Mouse (Mus musculus): ENCODE results near the gene Gm6169. TPM values are rescaled to one million over a fixed set of nuclear protein-coding genes. Genes with fewer than 3 reads are reported as not detected.
A peak's percentile ranks its signal among the peaks of the same experiment; 100 is the strongest.
"Not testable (repeated sequence)": the region's sequence is repeated elsewhere in the genome, so short reads cannot be mapped to it uniquely, and the experiment has no call there.

Gm6169 gene
- total RNA-seq (2021), result 10 to 100 TPM in 1 of 2 experiments, under 1 TPM in 1; 0.63 to 14.3 TPM
- long read RNA-seq, experiment 1, result 0 reads
- long read RNA-seq, experiment 2, partial matches to known transcripts, result 0 of 3 reads
- long read RNA-seq, experiment 2, other reads (novel, unspliced or antisense), result 0 of 3 reads

- intact Hi-C loops (cut with DNase I), result loop anchor here (10.0 kb wide), 1 partner anchor 245 kb away; no protein-coding TSS in a partner anchor
- DNase-seq, result peak; percentile 11 to 61
Observed at GRCm38 (mm10) chr13:97099187-97099852, at the start of gene Gm6169. Gene Gm6169 (minus strand): TSS chr13:97099237.

GRCm38 (mm10) chr13:97145834-97146233 is 46.8 kb upstream of the Gm6169 start:
- intact Hi-C loops (cut with DNase I), result loop anchor here (10.0 kb wide), 1 partner anchor 291 kb away; no protein-coding TSS in a partner anchor
- DNase-seq, result peak; percentile 47 to 64

GRCm38 (mm10) chr13:97142321-97142720 is 43.3 kb upstream of the Gm6169 start:
- DNase-seq, result no peak
- intact Hi-C loops (cut with DNase I), result loop anchor here (10.0 kb wide), 1 partner anchor 288 kb away; no protein-coding TSS in a partner anchor

DNA sequence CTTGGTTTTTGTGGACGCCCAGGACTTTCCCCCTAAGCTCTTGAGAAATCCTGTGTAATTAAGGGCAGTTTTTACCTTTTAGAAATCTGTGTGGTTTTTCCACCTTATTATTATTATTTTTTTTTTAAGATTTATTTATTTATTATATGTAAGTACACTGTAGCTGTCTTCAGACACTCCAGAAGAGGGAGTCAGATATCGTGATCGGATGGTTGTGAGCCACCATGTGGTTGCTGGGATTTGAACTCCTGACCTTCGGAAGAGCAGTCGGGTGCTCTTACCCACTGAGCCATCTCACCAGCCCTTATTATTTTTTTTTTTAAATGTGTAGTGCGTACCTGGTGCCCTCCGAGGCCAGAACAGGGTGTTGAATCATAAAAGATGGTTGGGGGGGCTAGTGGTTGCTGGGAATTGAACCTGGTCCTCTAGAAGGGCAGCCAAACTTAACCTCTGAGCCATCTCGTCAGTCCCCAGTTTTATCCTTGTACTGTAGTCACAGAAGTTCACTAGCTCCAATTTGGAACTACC is 39.4 kb upstream of the Gm6169 start:
- DNase-seq; intact Hi-C loops (cut with DNase I): not testable (repeated sequence)

DNA sequence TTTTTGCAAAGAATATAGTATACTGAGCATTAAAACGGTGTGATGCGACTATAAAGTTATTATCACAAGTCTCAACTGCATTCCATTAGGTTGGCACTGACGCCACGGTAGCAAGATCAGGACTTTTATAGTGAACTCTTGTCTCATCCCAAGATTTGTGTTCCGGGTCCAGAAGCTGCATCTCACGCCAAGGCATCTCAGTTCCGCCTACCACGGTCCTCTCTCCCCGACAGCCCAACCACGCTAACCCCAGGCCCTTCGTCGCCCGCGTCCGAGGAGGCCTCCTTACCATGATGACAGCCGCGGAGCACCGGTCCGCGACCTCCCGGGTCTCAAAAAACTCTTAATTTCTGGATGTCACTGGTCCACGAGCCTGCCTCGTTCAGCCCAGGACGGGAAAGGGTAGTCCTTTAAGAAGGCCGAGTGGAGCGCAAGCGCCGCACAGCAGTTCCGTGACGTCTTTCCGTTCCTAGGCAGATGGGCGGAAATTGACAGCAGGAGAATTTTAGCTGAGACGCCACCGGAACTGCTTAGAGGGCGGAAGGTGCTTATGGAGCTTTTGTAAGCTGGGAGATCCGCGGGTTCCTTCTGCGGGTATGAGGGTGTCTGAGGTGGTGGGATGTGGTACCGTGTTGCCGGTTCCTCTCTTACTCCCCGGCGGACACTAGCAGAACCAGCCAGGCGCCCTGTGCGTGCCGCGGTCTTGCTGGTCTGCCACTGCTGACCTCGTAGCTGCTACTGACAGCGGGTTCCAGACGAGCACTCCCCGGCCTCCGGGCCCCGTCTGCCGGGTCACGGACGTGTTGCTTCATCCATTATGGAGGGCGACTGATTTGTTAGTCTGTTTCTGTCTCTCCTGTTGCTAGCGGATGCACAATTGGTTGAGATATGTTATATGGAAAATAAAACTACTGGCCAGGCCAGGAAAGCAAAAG is 38.7 kb upstream of the Gm6169 start, which contains the start of the genes Gfm2 and Nsa2:
Gene Gfm2, plus strand, starts transcription at position 472 of the 935 bp plus-strand sequence.
Gene Nsa2, minus strand, starts transcription at position 472 of the 935 bp plus-strand sequence.
- intact Hi-C loops (cut with DNase I), result no loop called here
- peak; percentile 85 to 88 for DNase-seq

- intact Hi-C loops (cut with DNase I); DNase-seq: not testable (repeated sequence)
Observed at GRCm38 (mm10) chr13:97130413-97130812, 31.4 kb upstream of the Gm6169 start.

DNA sequence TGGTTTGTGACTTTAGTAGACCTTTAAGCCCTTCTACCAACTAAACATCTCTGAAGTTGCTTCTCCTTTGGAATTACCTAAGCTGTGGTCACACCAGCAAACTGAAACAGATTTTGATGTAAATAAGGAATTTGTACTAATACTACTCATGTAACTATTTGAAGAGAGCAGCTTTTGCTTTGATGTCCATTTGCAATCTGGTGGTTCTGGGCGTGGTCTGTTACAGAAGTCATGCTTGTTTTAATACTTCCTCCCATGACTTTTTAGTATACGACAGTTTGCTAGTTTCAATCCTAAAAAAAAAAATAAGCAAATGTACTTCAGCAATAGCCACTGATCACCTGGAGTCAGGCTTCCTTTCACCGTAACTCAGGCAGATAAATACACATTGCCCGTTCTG is 30.6 kb upstream of the Gm6169 start:
- intact Hi-C loops (cut with DNase I); DNase-seq: not testable (repeated sequence)

DNA sequence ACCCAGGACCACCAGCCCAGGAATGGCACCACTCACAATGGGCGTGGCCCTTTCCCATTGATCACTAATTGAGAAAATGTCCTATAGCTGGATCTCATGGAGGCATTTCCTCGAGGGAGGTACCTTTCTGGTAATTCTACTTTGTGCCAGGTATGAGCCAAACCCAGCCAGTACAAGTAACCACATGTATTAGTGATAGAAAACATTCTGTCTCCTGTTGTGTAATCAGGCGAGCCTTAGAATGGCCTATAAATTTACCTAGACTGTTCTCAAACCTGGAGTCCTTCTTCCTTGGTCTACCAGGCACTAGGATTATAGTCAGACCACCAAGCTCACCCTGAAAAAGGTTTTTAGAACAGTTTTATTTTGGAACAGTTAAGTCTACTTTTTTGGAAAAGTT is 22.3 kb upstream of the Gm6169 start:
- intact Hi-C loops (cut with DNase I), result no loop called here

DNA sequence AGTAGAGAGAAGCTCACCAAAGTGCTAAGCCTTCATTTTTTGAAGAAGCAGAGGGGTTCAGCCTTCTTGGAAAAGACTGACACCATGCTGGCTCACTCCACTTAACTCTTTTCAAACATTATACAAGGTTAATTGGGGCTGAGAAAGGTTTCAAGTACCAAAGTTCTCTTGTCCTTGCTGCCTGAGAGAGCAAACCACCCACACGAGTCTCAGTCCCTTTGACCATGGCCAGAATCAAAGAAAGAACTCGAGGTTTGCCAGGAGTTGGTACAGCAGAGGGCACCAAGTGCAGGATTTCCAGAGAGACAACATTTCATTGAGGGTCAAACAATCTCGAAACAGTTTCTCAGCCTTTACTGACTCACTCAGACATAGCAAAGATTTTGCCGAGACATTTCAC is 10.0 kb upstream of the Gm6169 start:
- intact Hi-C loops (cut with DNase I), result no loop called here
- no peak for DNase-seq

More for the DNA sequence above, 22.3 kb upstream of the Gm6169 start:
- no peak for DNase-seq

DNA sequence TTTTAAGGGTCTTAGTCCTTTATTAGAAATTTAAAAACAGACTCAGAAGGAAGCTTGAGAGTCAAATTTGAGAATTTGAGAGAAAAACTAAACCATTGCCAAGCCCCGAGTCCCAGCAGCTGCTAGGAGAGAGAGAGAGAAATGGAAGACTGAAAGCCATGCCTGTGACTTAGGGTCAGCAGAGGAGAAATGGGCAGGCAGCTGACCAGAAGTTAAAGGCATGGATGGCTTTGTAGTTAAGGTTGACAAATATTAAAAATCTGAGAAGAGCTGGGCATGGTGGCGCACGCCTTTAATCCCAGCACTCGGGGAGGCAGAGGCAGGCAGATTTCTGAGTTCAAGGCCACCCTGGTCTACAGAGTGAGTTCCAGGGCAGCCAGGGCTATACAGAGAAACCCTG is 8.7 kb upstream of the Gm6169 start:
- intact Hi-C loops (cut with DNase I), result not testable (repeated sequence)

DNA sequence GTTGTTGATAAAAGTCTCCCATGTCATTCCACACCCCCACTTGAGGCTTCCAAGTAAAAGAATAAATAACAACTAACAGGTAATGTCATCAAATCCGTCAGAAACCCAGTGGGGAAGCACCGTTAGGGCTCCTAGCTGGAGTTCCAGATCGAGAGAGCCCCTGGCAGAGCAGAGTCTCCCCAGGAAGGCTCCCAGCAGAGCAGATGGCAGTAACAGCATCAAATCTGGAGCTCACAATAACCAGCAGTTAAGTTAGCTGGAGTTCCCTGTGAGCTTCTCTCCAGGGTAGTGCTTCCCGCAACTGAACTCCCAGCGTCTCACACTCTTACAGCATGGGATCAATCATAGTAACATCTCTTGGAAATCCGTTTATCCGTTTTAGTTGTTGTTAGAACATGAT is 6.0 kb upstream of the Gm6169 start:
- no peak for DNase-seq
- intact Hi-C loops (cut with DNase I), result no loop called here

More for the DNA sequence above, 8.7 kb upstream of the Gm6169 start:
- DNase-seq, result not testable (repeated sequence)

DNA sequence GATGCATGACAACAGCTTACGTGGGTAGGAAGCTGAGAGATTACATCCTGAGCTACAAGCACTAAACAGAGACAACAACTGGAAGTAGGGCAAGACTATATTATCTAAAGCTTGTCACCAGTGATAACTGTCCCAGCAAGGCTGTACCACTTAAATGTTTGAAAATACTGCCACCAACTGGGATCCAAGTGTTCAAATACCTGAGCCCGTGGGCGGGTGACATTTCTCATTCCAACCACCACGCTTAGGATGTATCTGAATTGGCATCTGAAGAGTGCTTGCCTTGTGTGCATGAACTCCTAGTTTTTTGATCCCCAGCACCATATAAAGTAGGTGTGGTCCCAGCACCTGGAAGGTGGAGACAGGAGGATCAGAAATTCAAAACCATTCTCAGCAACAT is 3.3 kb downstream of the Gm6169 start:
- intact Hi-C loops (cut with DNase I), result loop anchor here (10.0 kb wide), 1 partner anchor 241 kb away; no protein-coding TSS in a partner anchor

GRCm38 (mm10) chr13:97088183-97088582 is 10.9 kb downstream of the Gm6169 start:
- no peak for DNase-seq
- intact Hi-C loops (cut with DNase I), result no loop called here

More for the DNA sequence above, 3.3 kb downstream of the Gm6169 start:
- no peak for DNase-seq

- DNase-seq, result no peak
- intact Hi-C loops (cut with DNase I), result no loop called here
Observed at GRCm38 (mm10) chr13:97087421-97087820, 11.6 kb downstream of the Gm6169 start.

GRCm38 (mm10) chr13:97086316-97086715 is 12.7 kb downstream of the Gm6169 start:
- intact Hi-C loops (cut with DNase I), result no loop called here
- no peak for DNase-seq

GRCm38 (mm10) chr13:97082432-97082831 is 16.6 kb downstream of the Gm6169 start:
- DNase-seq, result no peak
- intact Hi-C loops (cut with DNase I), result no loop called here

- intact Hi-C loops (cut with DNase I), result no loop called here
- DNase-seq, result no peak
Observed at GRCm38 (mm10) chr13:97080615-97081014, 18.4 kb downstream of the Gm6169 start.

DNA sequence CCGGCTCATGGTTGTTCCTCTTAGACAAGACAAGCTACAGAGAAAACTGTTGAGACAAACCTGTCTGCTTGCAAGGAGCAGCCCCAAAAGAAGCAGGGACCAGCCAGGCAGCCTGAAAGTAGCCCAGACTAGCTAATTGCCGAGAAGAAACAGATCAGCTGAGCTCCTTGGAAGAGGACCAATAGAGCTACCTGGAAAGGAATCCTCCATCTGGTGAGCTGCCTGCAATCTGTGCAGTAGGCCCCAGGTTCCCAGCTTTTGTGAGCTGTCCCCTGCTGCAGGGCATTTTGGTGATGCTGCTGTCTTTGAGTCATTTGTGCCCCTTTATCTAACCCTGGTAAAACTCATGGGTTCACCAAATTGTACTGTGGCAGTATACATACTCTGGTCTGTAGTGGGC is 18.8 kb downstream of the Gm6169 start:
- intact Hi-C loops (cut with DNase I), result no loop called here
- no peak for DNase-seq

- intact Hi-C loops (cut with DNase I), result no loop called here
Observed at GRCm38 (mm10) chr13:97077556-97077955, 21.5 kb downstream of the Gm6169 start.

DNA sequence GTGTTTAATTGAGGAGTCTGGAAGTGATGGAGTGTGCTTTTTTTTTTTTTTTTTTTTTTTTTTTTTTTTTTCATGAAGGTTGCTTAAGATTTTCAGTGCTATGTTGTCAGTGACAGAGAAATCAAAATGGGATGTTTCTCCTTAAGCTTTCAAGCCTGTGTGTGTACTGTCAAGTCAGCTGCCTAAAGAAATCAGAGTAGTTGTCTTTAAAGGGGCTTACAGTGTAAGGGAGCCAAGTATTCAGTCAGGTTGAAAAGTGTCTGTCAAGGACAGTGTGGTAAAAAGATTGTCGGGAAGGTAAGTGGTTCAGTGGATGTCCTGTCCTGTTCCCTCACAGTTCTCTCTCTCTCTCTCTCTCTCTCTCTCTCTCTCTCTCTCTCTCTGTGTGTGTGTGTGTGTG is 25.5 kb downstream of the Gm6169 start:
- intact Hi-C loops (cut with DNase I), result no loop called here
- DNase-seq, result no peak

More at GRCm38 (mm10) chr13:97077556-97077955, 21.5 kb downstream of the Gm6169 start:
- no peak for DNase-seq

Data from heart, postnatal 14 days (tissue).